Mouse (Mus musculus) myocyte (in vitro differentiated cells): ENCODE measurements at regions not wholly inside any gene's neighbourhood (a gene's known extent, or its start where the extent isn't known, plus 50 kb on each side); places are given as distances from the start of the nearest gene placed in this dataset.

ENCODE experiments used
- POLR2A ChIP-seq: IDR thresholded peaks from one replicate; pipeline ENCODE4 v1.6.1; 2011; ENCODE audit warnings: low read depth, mild to moderate bottlenecking, control low read depth, moderate library complexity; ENCODE audit not compliant: insufficient read length
- POLR2AphosphoS2 ChIP-seq: IDR thresholded peaks from one replicate; pipeline ENCODE4 v1.6.1; 2011; ENCODE audit warnings: low read depth, control low read depth; ENCODE audit not compliant: insufficient read length
- REST ChIP-seq: IDR thresholded peaks from one replicate; pipeline ENCODE4 v1.6.1; 2011; ENCODE audit warnings: mild to moderate bottlenecking, control low read depth, moderate library complexity; ENCODE audit not compliant: insufficient read depth, insufficient read length
- USF1 ChIP-seq: IDR thresholded peaks from one replicate; pipeline ENCODE4 v1.6.1; 2011; ENCODE audit warnings: low read depth, mild to moderate bottlenecking, control low read depth, moderate library complexity

DNA sequence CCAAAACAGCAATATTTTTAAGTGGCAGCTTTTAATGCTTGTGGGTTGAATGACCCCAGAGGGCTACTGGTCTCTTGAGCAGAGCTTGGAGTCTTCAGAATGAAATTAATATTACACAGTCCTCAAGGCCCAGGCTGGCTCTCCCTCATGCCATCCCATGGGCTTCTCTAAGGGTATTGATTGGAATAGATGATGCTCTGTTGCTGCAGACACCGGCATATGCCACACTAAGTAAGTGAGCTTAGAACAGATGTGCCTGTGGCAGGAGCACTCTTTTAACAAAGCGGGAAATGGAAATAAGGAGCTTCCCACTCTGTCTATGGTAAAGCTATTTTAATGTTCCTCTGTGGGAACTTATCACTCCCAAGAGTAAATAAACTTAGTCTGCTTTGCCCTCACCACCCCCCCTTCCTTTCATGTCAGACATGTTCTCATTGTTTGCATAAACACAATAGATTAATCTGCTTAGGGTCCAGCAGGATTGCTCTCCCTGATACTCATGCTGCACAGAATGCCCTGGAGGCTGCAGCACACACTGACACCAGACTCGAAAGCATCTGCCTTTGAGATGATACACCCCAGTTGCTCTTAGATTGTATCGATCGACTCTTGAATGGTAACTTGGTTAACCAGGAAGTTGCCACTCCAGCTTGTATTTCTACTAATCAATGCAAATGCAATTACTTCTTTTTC lies 294.5 kb upstream of the Adamts16 start:
- no peak for TF ChIP-seq POLR2AphosphoS2
- TF ChIP-seq POLR2A: no peak
- no peak for TF ChIP-seq REST
- TF ChIP-seq USF1: no peak
